Mouse (Mus musculus): ENCODE results near the gene 1810055G02Rik. TPM values are rescaled to one million over a fixed set of nuclear protein-coding genes. Genes with fewer than 3 reads are reported as not detected.

1810055G02Rik gene
- polyA plus RNA-seq, 1 experiment from 2014 or later = 32.4 TPM

DNA sequence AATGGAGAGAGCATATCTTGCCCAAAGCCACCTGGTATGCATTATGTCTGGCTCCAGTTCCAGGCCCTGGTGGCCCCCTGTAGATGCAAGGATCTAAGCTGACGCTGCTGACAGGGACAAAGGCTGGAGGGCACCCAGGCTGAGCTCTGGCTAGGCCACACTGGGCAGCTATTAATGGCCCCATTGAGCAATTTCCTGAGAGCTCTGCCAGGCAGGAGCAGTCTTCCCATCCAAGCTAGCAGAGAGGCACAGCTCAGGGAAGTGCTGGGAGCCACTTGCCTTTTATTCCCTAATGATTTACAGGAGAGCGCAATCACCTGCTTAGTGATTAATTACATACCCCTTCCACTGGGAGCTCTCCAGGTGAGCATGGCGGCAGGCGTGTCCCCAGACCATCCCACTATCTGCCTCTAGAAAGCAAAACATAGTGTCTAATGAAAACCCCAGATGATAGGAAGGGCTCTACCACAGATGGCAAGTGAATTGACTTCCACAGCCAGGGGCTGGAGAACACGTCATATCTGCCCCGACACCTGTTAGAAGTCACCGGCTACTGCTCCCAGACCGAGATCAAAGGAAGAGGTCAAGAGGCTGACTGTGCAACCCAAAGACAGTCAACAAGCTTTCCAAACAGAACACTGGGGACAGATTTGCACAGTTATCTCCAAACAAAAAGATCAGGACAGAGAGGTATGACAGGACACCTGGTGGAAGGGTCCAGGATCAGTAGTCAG is 33.8 kb upstream of the 1810055G02Rik start:
- 75% methylated on average over 8 of the region's 8 CpGs for WGBS
- peaks cover 16% of the 10 kb centered on the region for H3K36me3 ChIP-seq (ENCODE audit: control insufficient read depth, insufficient read depth, low read length)
- H3K9me3 ChIP-seq (ENCODE audit: control insufficient read depth, low read length) = peaks cover 3% of the 10 kb centered on the region; the same call in 1 of the 2 replicates
- H3K4me1 ChIP-seq (replicated peaks; ENCODE audit: control insufficient read depth, insufficient read depth, low read length) = peaks cover 14% of the 10 kb centered on the region
- H3K4me2 ChIP-seq (ENCODE audit: low read depth, low read length) = no peak overlapping the region
- ATAC-seq (ENCODE audit: low read depth) = no peak
- H3K27ac ChIP-seq (ENCODE audit: low read length) = no peak overlapping the region; the same call in 1 of the 2 replicates
- no peaks in the 10 kb centered on the region for H3K27me3 ChIP-seq (ENCODE audit: control insufficient read depth, insufficient read depth, low read depth, low read length)
- H3K9ac ChIP-seq (ENCODE audit: low read length) = no peak overlapping the region
- H3K4me3 ChIP-seq (ENCODE audit: low read length) = no peak overlapping the region

DNA sequence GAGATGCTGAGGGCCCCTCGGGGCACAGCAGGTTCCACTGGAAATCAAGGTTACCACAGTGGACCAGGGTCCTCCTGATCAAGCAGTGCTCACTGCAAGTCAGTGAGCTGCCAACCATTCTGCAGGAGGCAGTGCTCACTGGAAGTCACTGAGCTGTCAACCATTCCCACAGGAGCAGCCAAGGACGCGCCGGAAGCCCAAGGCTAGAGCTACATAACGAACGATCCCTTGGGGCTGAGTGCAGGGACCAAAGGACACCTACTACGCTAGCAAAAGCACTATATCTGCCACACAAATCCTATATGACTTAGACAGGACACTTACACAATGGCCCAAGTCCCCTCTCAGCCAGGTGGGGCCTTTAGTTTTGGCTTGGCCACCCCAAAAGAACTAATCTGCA is 27.4 kb upstream of the 1810055G02Rik start:
- Histone ChIP-seq H3K4me3 (ENCODE audit: low read length) (no peak overlapping the region), H3K27me3 (ENCODE audit: control insufficient read depth, insufficient read depth, low read depth, low read length) (no peaks in the 10 kb centered on the region), H3K4me1 (replicated peaks; ENCODE audit: control insufficient read depth, insufficient read depth, low read length) (peaks cover 58% of the 10 kb centered on the region), H3K9ac (ENCODE audit: low read length) (peak overlapping the region; percentile 34), H3K9me3 (ENCODE audit: control insufficient read depth, low read length) (no peaks in the 10 kb centered on the region), H3K4me2 (ENCODE audit: low read depth, low read length) (peak overlapping the region; percentile 33), H3K27ac (ENCODE audit: low read length) (peak overlapping the region; percentile 95), H3K36me3 (ENCODE audit: control insufficient read depth, insufficient read depth, low read length) (no peaks in the 10 kb centered on the region)
- ATAC-seq (ENCODE audit: low read depth) = 0 out of 2 replicates have a peak, but pooled peaks have one; percentile 2
- 63% methylated on average over 7 of the region's 7 CpGs for WGBS

GRCm38 (mm10) chr19:3681310-3681934 is 26.7 kb upstream of the 1810055G02Rik start:
- H3K4me1 ChIP-seq (replicated peaks; ENCODE audit: control insufficient read depth, insufficient read depth, low read length) = peaks cover 58% of the 10 kb centered on the region
- peak; percentile 90 for ATAC-seq (ENCODE audit: low read depth)
- H3K4me2 ChIP-seq (ENCODE audit: low read depth, low read length) = peak overlapping the region; percentile 33
- no peaks in the 10 kb centered on the region for H3K36me3 ChIP-seq (ENCODE audit: control insufficient read depth, insufficient read depth, low read length)
- H3K9me3 ChIP-seq (ENCODE audit: control insufficient read depth, low read length) = no peaks in the 10 kb centered on the region
- H3K4me3 ChIP-seq (ENCODE audit: low read length) = no peak overlapping the region
- no peaks in the 10 kb centered on the region for H3K27me3 ChIP-seq (ENCODE audit: control insufficient read depth, insufficient read depth, low read depth, low read length)
- H3K9ac ChIP-seq (ENCODE audit: low read length) = peak overlapping the region; percentile 34
- H3K27ac ChIP-seq (ENCODE audit: low read length) = peak overlapping the region; percentile 95
- 13% methylated on average over 13 of the region's 13 CpGs for WGBS

- WGBS = 31% methylated on average over 1 of the region's 1 CpGs
- H3K27ac ChIP-seq (ENCODE audit: low read length) = peak overlapping the region; percentile 90
- no peak for ATAC-seq (ENCODE audit: low read depth)
- no peaks in the 10 kb centered on the region for H3K9me3 ChIP-seq (ENCODE audit: control insufficient read depth, low read length)
- H3K4me3 ChIP-seq (ENCODE audit: low read length) = peak overlapping the region; percentile 71
- peak overlapping the region; percentile 99 for H3K9ac ChIP-seq (ENCODE audit: low read length)
- no peaks in the 10 kb centered on the region for H3K27me3 ChIP-seq (ENCODE audit: control insufficient read depth, insufficient read depth, low read depth, low read length)
- H3K4me1 ChIP-seq (replicated peaks; ENCODE audit: control insufficient read depth, insufficient read depth, low read length) = peaks cover 64% of the 10 kb centered on the region
- peak overlapping the region; percentile 96 for H3K4me2 ChIP-seq (ENCODE audit: low read depth, low read length)
- H3K36me3 ChIP-seq (ENCODE audit: control insufficient read depth, insufficient read depth, low read length) = no peaks in the 10 kb centered on the region
These were observed 23.7 kb upstream of the 1810055G02Rik start for GRCm38 (mm10) chr19:3684414-3684813.

DNA sequence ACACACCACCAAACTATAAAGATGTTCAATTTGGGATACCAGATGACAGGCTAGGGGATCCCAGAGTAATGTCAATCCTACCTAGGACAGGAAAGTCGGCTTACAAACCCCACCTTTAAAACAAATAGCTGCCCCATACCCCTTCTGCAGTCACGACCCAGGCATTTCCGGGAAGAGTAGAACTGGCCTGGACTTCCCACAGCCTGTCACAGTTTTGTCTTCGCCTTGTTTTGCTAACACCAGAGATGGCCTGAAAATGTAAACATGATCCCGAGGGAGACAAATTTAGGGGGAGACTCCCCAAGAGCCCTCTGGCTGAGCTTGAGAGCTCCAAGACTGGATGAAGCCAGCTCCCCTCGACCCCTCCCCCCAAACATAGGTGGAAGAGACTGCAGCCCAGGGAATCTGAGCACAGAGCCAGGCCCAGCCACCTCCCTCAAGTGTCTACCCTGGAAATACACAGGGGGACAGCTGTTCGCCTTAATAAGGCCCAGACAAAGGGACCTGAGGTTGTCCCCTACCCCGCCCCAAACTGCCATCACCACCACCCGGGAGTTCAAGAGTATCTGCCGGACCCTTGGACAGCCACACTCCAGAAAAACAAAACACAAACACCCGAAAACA is 23.0 kb upstream of the 1810055G02Rik start:
- ATAC-seq (ENCODE audit: low read depth) = no peak
- Histone ChIP-seq H3K9ac (ENCODE audit: low read length) (peak overlapping the region; percentile 99), H3K27me3 (ENCODE audit: control insufficient read depth, insufficient read depth, low read depth, low read length) (no peaks in the 10 kb centered on the region), H3K27ac (ENCODE audit: low read length) (peak overlapping the region; percentile 90), H3K4me3 (ENCODE audit: low read length) (peak overlapping the region; percentile 71), H3K4me1 (replicated peaks; ENCODE audit: control insufficient read depth, insufficient read depth, low read length) (peaks cover 59% of the 10 kb centered on the region), H3K9me3 (ENCODE audit: control insufficient read depth, low read length) (no peaks in the 10 kb centered on the region), H3K36me3 (ENCODE audit: control insufficient read depth, insufficient read depth, low read length) (no peaks in the 10 kb centered on the region), H3K4me2 (ENCODE audit: low read depth, low read length) (peak overlapping the region; percentile 96)
- WGBS = 4% methylated on average over 11 of the region's 11 CpGs

DNA sequence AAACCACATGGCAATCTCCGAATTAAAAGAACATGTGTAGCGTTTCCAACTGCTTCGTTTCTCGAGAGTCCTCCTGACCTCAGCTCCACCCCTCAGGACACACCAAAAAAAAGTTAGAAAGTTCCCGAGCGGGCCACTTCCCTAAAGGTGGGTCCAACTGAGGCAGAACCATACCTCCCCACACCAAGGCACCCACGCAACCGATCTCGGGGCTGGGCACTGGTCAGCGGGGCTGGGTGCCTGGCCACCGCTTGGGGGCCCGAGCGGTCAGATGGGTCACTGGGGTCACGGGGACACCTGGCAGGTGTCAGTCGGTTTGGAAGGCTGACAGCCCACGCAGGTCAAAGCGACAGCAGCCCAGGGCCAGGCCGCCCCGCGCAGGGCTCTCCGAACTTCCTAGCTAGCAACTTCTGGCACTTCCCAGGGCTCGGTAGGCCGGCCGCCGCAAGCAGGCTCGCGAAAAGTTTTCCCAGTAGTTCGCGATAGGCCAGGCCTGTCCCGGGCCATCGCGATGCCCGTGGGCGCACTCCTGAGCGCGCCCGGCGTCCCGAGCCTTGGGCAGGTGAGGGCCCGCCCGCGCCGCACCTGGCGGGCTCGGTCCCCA is 22.4 kb upstream of the 1810055G02Rik start:
- H3K9ac ChIP-seq (ENCODE audit: low read length) = peak overlapping the region; percentile 99
- no peaks in the 10 kb centered on the region for H3K36me3 ChIP-seq (ENCODE audit: control insufficient read depth, insufficient read depth, low read length)
- peak; percentile 31; the same call in 1 of the 2 replicates for ATAC-seq (ENCODE audit: low read depth)
- H3K9me3 ChIP-seq (ENCODE audit: control insufficient read depth, low read length) = no peaks in the 10 kb centered on the region
- peaks cover 52% of the 10 kb centered on the region for H3K4me1 ChIP-seq (replicated peaks; ENCODE audit: control insufficient read depth, insufficient read depth, low read length)
- H3K27me3 ChIP-seq (ENCODE audit: control insufficient read depth, insufficient read depth, low read depth, low read length) = no peaks in the 10 kb centered on the region
- under 1% methylated on average over 45 of the region's 45 CpGs for WGBS
- H3K4me2 ChIP-seq (ENCODE audit: low read depth, low read length) = peak overlapping the region; percentile 96
- H3K4me3 ChIP-seq (ENCODE audit: low read length) = peak overlapping the region; percentile 71
- peak overlapping the region; percentile 90 for H3K27ac ChIP-seq (ENCODE audit: low read length)

DNA sequence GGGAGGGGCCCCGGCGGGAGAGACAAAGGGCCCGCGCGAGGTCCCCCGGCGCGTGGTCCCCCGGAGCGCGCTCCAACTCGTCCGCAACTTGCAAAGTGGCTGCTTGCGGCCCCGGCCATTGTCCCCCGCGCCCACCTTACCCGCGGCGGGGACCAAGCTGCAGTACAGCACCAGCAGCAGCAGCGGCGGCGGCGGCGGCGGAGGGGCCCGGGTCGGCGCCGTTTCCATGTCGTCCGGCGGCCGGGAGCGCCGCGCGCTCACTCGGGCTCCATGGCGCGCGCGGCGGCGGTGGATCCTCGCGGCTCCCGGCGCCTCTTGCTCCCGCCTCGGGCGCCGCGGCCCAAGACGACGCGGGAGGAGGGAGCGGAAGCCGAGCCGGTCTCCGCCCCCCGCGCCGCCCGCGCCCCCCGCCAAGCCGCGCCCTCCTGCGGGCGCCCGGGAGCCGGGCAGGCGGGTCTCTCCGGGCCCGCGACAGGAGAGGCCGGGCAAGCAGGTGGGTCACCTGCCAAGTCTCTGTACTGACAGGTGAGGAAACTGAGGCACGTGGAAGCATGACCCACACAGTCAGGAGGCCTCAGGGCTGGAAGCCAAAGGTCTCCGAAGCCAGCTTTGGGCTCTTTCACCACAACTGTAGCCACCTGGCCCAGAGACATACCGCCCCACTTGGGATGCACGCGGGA is 21.7 kb upstream of the 1810055G02Rik start, which contains the start of gene Lrp5:
Lrp5 (minus strand) TSS at position 350 of the 680 bp plus-strand sequence.
- peak; percentile 68 for ATAC-seq (ENCODE audit: low read depth)
- Histone ChIP-seq H3K4me2 (ENCODE audit: low read depth, low read length) (peak within 1 kb of the TSS; percentile 96), H3K36me3 (ENCODE audit: control insufficient read depth, insufficient read depth, low read length) (no peaks in the 10 kb centered on the region), H3K27me3 (ENCODE audit: control insufficient read depth, insufficient read depth, low read depth, low read length) (no peaks in the 10 kb centered on the region), H3K9ac (ENCODE audit: low read length) (peak within 1 kb of the TSS; percentile 99), H3K4me3 (ENCODE audit: low read length) (peak within 1 kb of the TSS; percentile 71), H3K9me3 (ENCODE audit: control insufficient read depth, low read length) (no peaks in the 10 kb centered on the region), H3K4me1 (replicated peaks; ENCODE audit: control insufficient read depth, insufficient read depth, low read length) (peaks cover 46% of the 10 kb centered on the region), H3K27ac (ENCODE audit: low read length) (peak within 1 kb of the TSS; percentile 90)
- WGBS = under 1% methylated on average over 57 of the region's 83 CpGs

- H3K27ac ChIP-seq (ENCODE audit: low read length) = peak overlapping the region; percentile 9; the same call in 1 of the 2 replicates
- no peak overlapping the region for H3K4me2 ChIP-seq (ENCODE audit: low read depth, low read length)
- no peak overlapping the region for H3K4me3 ChIP-seq (ENCODE audit: low read length)
- no peak overlapping the region for H3K9ac ChIP-seq (ENCODE audit: low read length)
- no peaks in the 10 kb centered on the region for H3K9me3 ChIP-seq (ENCODE audit: control insufficient read depth, low read length)
- peaks cover 32% of the 10 kb centered on the region for H3K4me1 ChIP-seq (replicated peaks; ENCODE audit: control insufficient read depth, insufficient read depth, low read length)
- H3K27me3 ChIP-seq (ENCODE audit: control insufficient read depth, insufficient read depth, low read depth, low read length) = no peaks in the 10 kb centered on the region
- ATAC-seq (ENCODE audit: low read depth) = peak; percentile 23
- H3K36me3 ChIP-seq (ENCODE audit: control insufficient read depth, insufficient read depth, low read length) = no peaks in the 10 kb centered on the region
- WGBS = 47% methylated on average over 5 of the region's 5 CpGs
These were observed 20.4 kb upstream of the 1810055G02Rik start for GRCm38 (mm10) chr19:3687676-3688171.
